Mouse (Mus musculus) limb, embryonic 11.5 days (tissue): ENCODE results near the gene Trappc12. TPM values are rescaled to one million over a fixed set of nuclear protein-coding genes. Genes with fewer than 3 reads are reported as not detected.

Experiments used
- ATAC-seq: fragments of 200-750 bp; cut with Nextera tagmentation; 2 replicates; pipeline ENCODE4 v1.8.0; 2017; ENCODE audit warnings: low read depth; ENCODE audit not compliant: insufficient number of reproducible peaks, low FRiP score, low TSS enrichment
- DNase-seq: peaks from one replicate; pipeline ENCODE4 v3.0.0-alpha.2; 2015; ENCODE audit warnings: low spot score
- H3K27ac ChIP-seq: fragments of 300-500 bp; sonication (generic); replicated peaks from 2 replicates; pipeline ENCODE4 v1.5.1; 2014; ENCODE audit warnings: low read depth, mild to moderate bottlenecking, low read length
- H3K27me3 ChIP-seq: fragments of 300-500 bp; sonication (generic); 2 replicates; pipeline ENCODE4 v1.6.1; 2014; ENCODE audit warnings: mild to moderate bottlenecking, low read length, mixed read lengths; ENCODE audit not compliant: control insufficient read depth, insufficient read depth
- H3K36me3 ChIP-seq: fragments of 300-500 bp; sonication (generic); 2 replicates; pipeline ENCODE4 v1.6.1; 2014; ENCODE audit warnings: mild to moderate bottlenecking, low read length, moderate library complexity, mixed read lengths; ENCODE audit not compliant: control insufficient read depth, insufficient read depth
- H3K4me1 ChIP-seq: fragments of 300-500 bp; sonication (generic); 2 replicates; pipeline ENCODE4 v1.6.1; 2014; ENCODE audit warnings: low read length, mixed read lengths; ENCODE audit not compliant: control insufficient read depth, insufficient read depth
- H3K4me2 ChIP-seq: fragments of 300-500 bp; sonication (generic); 2 replicates; pipeline ENCODE4 v1.6.1; 2014; ENCODE audit warnings: low read depth, mild to moderate bottlenecking, moderate library complexity; ENCODE audit not compliant: severe bottlenecking
- H3K4me3 ChIP-seq: fragments of 300-500 bp; sonication (generic); 2 replicates; pipeline ENCODE4 v1.5.1; 2014; ENCODE audit warnings: low read depth, low read length
- H3K9ac ChIP-seq: fragments of 300-500 bp; sonication (generic); 2 replicates; pipeline ENCODE4 v1.6.1; 2014; ENCODE audit warnings: mild to moderate bottlenecking, low read length
- H3K9me3 ChIP-seq: fragments of 300-500 bp; sonication (generic); 2 replicates; pipeline ENCODE4 v1.6.1; 2016; ENCODE audit warnings: low read length; ENCODE audit not compliant: control insufficient read depth
- WGBS: fragments of 180-500 bp; shearing (Covaris S2); extraction: QIAGEN DNeasy Blood & Tissue Kit; methylation state at CpG from one replicate; pipeline ENCODE4 v1.1.7; 2014; 5-methylcytosine and 5-hydroxymethylcytosine counted together
- polyA plus RNA-seq: library from polyadenylated mRNA; unstranded; fragments of >200 nt; fragmentation: Nextera tagmentation; extraction: Ambion mirVana; gene quantifications from 2 replicates; pipeline ENCODE4 v1.2.1, GENCODE M21; 2014

Gene Trappc12
- polyA plus RNA-seq, 1 experiment from 2014 or later = 37.6 TPM

- Histone ChIP-seq H3K27me3 (no peaks in the 10 kb centered on the region), H3K36me3 (no peaks in the 10 kb centered on the region; the same call in 1 of the 2 replicates), H3K9me3 (0 out of 2 replicates have a peak, but pooled peaks cover 2% of the 10 kb centered on the region), H3K4me2 (peak within 1 kb of the TSS; percentile 54), H3K27ac (peak within 1 kb of the TSS; percentile 80), H3K4me1 (no peaks in the 10 kb centered on the region), H3K4me3 (peak within 1 kb of the TSS; percentile 47), H3K9ac (peak within 1 kb of the TSS; percentile 69)
- ATAC-seq (peak; percentile 96), DNase-seq (peak; percentile 90)
- WGBS = 3% methylated on average over 50 of the region's 53 CpGs
Observed at GRCm38 (mm10) chr12:28675121-28675924, 74.9 kb downstream of the Trappc12 start, which contains the start of gene Adi1. TSS of gene Adi1 (plus strand) at chr12:28675231.

GRCm38 (mm10) chr12:28674038-28674720 is 76.1 kb downstream of the Trappc12 start:
- Histone ChIP-seq H3K4me2 (no peak overlapping the region; the same call in 1 of the 2 replicates), H3K4me3 (no peak overlapping the region), H3K27me3 (no peaks in the 10 kb centered on the region), H3K27ac (no peak overlapping the region), H3K9me3 (0 out of 2 replicates have a peak, but pooled peaks cover 2% of the 10 kb centered on the region), H3K9ac (no peak overlapping the region), H3K36me3 (no peaks in the 10 kb centered on the region; the same call in 1 of the 2 replicates), H3K4me1 (no peaks in the 10 kb centered on the region)
- ATAC-seq (no peak), DNase-seq (peak; percentile 22)
- WGBS = 86% methylated on average over 10 of the region's 10 CpGs

- no peak for DNase-seq
- H3K9ac ChIP-seq = no peak overlapping the region
Observed at GRCm38 (mm10) chr12:28667287-28667686, 83.0 kb downstream of the Trappc12 start.

GRCm38 (mm10) chr12:28666734-28667133 is 83.5 kb downstream of the Trappc12 start:
- DNase-seq = no peak
- Histone ChIP-seq H3K27ac (no peak overlapping the region), H3K4me2 (no peak overlapping the region), H3K4me1 (no peaks in the 10 kb centered on the region), H3K9ac (no peak overlapping the region), H3K4me3 (no peak overlapping the region), H3K9me3 (no peaks in the 10 kb centered on the region), H3K36me3 (no peaks in the 10 kb centered on the region), H3K27me3 (no peaks in the 10 kb centered on the region)
- no peak for ATAC-seq
- WGBS = 81% methylated on average over 4 of the region's 4 CpGs

More at GRCm38 (mm10) chr12:28667287-28667686, 83.0 kb downstream of the Trappc12 start:
- no peaks in the 10 kb centered on the region for H3K9me3 ChIP-seq
- H3K36me3 ChIP-seq = no peaks in the 10 kb centered on the region
- 33% methylated on average over 8 of the region's 8 CpGs for WGBS
- H3K4me3 ChIP-seq = no peak overlapping the region
- H3K4me2 ChIP-seq = no peak overlapping the region
- ATAC-seq = no peak
- H3K27me3 ChIP-seq = no peaks in the 10 kb centered on the region
- no peaks in the 10 kb centered on the region for H3K4me1 ChIP-seq
- no peak overlapping the region for H3K27ac ChIP-seq

GRCm38 (mm10) chr12:28662628-28663027 is 87.6 kb downstream of the Trappc12 start:
- WGBS = 91% methylated on average over 4 of the region's 4 CpGs
- H3K36me3 ChIP-seq = peaks cover 2% of the 10 kb centered on the region; the same call in 1 of the 2 replicates
- DNase-seq = no peak
- H3K9me3 ChIP-seq = no peaks in the 10 kb centered on the region
- ATAC-seq = no peak
- H3K27me3 ChIP-seq = no peaks in the 10 kb centered on the region
- H3K4me3 ChIP-seq = no peak overlapping the region
- H3K27ac ChIP-seq = no peak overlapping the region
- H3K9ac ChIP-seq = no peak overlapping the region
- H3K4me2 ChIP-seq = no peak overlapping the region
- no peaks in the 10 kb centered on the region for H3K4me1 ChIP-seq

- H3K9ac ChIP-seq = peak within 1 kb of the TSS; percentile 74
- H3K27me3 ChIP-seq = no peaks in the 10 kb centered on the region
- H3K36me3 ChIP-seq = peaks cover 3% of the 10 kb centered on the region; the same call in 1 of the 2 replicates
- WGBS = 2% methylated on average over 52 of the region's 52 CpGs
- no peaks in the 10 kb centered on the region for H3K4me1 ChIP-seq
- no peak within 1 kb of the TSS for H3K27ac ChIP-seq
- DNase-seq (peak; percentile 94), ATAC-seq (peak; percentile 79)
- peak within 1 kb of the TSS; percentile 85 for H3K4me2 ChIP-seq
- H3K4me3 ChIP-seq = peak within 1 kb of the TSS; percentile 93
- no peaks in the 10 kb centered on the region for H3K9me3 ChIP-seq
Observed at GRCm38 (mm10) chr12:28649141-28650110, 100.8 kb downstream of the Trappc12 start, which contains the start of gene Rnaseh1. TSS of gene Rnaseh1 (plus strand) at chr12:28649602.
